Mouse (Mus musculus) cerebellum, adult 11-12 months (tissue): ENCODE data around the gene Dnah2.

Experiments
- DNase-seq: peaks from one replicate; pipeline ENCODE4 v3.0.0; 2022

Gene Dnah2

DNA sequence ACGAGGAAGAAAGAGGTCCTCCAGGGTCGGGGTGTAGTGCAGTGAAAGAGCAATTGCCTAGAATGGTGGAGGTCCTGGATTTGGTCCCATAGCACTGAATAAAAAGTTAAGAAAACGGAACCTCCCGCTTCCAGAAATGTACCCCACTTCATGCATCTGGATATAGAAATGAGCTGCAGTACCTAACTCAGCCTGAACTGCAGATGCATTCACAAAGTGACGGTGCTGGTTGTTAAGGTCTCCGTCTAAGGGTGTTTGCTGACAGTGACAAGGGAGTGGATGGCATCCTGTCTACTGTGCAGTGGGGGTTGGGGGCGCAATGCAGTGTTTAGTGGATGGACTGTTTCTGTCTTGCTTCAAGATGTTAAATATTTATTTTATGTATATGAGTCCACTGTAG lies 162.2 kb downstream of the Dnah2 start:
- no peak for DNase-seq

- DNase-seq, result no peak
Observed at GRCm38 (mm10) chr11:69384979-69385378, 163.9 kb downstream of the Dnah2 start.

DNA sequence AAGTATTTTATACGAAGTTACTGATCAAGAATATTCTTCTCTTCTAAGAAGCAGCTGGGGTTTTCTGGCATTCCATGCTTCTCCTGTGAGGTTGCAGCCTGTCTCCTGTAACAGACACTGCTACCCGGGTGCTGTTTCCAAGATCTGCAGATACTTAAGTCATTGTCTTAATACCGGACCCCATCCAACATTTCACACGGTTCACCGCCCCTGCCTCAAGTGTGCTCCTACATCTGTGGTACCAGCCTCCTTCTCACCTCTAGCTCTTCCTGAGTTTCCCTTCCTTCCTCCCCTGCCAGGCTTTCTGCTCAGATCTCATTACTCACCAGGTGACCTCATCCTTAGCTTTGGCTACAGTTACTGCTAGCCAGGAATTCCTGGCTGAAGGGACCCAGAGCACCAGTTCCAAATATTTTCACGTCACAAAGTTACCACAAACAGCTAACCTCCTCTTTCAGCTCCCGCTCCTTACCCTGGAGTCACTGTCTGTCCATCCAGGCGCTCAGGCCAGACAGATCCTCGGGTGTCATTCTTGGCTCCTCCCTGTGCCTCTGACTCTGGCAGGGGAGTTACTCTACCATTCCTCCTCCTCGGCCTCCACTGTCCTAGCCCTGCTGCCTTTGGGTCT lies 166.3 kb downstream of the Dnah2 start:
- DNase-seq, result no peak

GRCm38 (mm10) chr11:69381356-69381755 lies 167.6 kb downstream of the Dnah2 start:
- peak; percentile 66 for DNase-seq

DNA sequence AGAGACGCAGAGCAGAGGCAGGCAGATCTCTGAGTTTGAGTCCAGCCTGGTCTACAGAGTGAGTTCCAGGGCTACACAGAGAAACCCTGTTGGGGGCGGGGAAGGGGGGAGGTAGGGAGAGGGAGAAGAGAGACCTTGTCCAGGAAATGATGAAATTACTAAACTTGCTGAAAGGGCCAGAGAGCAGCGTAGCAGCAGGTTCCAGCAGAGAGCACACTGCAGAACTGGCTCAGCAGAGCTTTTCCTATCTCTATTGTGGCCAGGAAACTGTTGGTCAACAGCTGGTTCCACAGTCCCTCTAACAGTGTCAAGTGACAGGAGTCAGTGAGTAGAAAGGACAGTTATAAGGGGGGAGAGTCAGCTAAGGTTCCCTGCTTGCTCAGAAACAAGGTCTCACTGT lies 169.3 kb downstream of the Dnah2 start:
- DNase-seq, result no peak

- no peak for DNase-seq
Observed at GRCm38 (mm10) chr11:69377766-69378165, 171.1 kb downstream of the Dnah2 start.

DNA sequence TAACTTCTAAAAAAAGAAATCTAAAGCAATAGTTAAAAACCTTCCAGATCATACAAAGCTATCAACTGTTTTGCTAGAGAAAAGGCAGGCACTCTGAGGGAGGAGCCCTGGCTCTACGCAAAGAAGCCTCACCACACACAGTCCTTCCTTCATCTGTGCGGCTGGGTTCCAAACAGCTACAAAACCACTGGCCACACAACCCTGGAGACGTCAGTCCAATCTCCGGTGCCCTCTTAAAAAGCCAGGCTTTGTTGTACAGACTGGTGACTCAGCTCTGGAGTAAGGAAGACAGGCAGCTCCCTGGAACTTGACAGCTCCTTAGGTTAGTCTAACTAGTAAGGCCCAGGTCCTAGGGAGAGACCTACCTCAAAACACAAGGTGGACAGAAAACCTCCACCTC lies 173.3 kb downstream of the Dnah2 start:
- DNase-seq, result no peak

GRCm38 (mm10) chr11:69373223-69373965 lies 175.5 kb downstream of the Dnah2 start:
- DNase-seq, result peak; percentile 28

- peak; percentile 28 for DNase-seq
Observed at GRCm38 (mm10) chr11:69372780-69373170, 176.1 kb downstream of the Dnah2 start.

DNA sequence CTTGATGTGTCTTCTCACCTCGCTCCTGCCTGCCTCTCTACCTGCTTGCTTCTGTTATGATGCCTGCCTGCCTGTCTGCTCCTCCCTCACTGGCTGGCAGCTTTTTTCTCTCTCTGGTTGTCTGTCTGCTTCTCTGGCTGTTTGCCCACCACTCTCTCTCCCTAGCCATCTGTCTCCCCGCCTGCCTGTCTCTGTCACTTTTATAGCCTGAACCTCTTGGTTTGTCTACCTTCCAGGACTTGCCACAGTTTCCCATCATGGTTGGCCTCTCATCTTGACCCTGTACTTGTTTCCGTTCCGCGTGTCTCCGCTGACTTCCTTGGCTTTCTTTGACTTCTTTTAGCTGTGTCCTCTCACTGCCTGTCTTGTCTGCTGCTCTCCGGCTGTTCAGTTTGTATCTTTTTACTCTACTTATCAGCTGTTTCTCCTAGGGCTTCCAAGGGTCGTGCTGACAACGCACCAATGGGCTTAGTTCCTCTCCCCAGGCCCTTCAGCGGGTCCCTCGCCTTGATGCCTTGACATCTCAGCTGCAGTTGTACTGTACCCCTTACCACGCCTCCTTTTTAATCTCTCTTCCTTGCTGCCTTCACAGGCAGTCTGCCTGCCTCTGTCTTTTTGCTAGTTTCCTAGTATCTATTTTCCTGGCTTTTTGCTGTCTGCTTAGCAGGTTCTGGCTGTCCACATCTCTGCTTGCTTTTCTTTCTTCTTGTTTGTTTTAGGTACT lies 176.7 kb downstream of the Dnah2 start:
- peak; percentile 93 for DNase-seq

DNA sequence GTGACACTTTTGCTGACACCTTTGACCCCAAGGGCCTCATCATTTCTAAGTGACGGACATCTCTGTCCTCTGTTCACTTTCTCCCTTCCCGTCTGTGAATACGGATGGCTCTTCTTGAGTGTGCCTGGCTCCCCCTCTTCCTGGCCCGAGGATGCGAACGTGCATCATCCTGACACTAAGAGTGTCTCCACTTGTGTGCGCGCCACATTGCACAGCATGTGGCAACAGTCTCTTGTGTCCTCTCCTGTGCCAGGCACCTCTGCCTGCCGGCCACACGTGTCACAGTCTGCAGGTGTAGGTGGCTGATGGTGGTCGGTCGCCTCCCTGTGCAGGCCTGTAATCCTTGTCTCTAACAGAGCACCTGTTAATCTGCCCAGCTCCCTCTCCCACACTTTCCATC lies 177.3 kb downstream of the Dnah2 start:
- DNase-seq, result no peak

- DNase-seq, result no peak
Observed at GRCm38 (mm10) chr11:69370817-69371215, 178.1 kb downstream of the Dnah2 start.
